Mouse (Mus musculus) heart, adult 2 months (tissue): ENCODE measurements at regions not wholly inside any gene's neighbourhood (a gene's known extent, or its start where the extent isn't known, plus 50 kb on each side); places are given as distances from the start of the nearest gene placed in this dataset.

Source experiments
- DNase-seq, 2 experiments: peaks; one replicate each; pipeline ENCODE4 v3.0.0; 2021
- H3K27ac ChIP-seq: fragments of 200-600 bp; 2 replicates; pipeline ENCODE4 v1.8.1; 2022
- H3K27me3 ChIP-seq: fragments of 200-500 bp; 2 replicates; pipeline ENCODE4 v1.6.1; 2012; ENCODE audit warnings: mild to moderate bottlenecking, low read length, inconsistent platforms, mixed read lengths; ENCODE audit not compliant: control insufficient read depth, insufficient read depth
- H3K36me3 ChIP-seq: fragments of 200-500 bp; 2 replicates; pipeline ENCODE4 v1.6.1; 2012; ENCODE audit warnings: low read length, inconsistent platforms; ENCODE audit not compliant: control insufficient read depth, insufficient read depth
- H3K4me1 ChIP-seq: fragments of 200-500 bp; 2 replicates; pipeline ENCODE4 v1.6.1; 2011; ENCODE audit warnings: low read length; ENCODE audit not compliant: control insufficient read depth, insufficient read depth
- H3K4me3 ChIP-seq: fragments of 200-600 bp; 2 replicates; pipeline ENCODE4 v1.8.1; 2022
- H3K79me2 ChIP-seq: fragments of 200-500 bp; replicated peaks from 2 replicates; pipeline ENCODE4 v1.6.1; 2012; ENCODE audit warnings: mild to moderate bottlenecking, inconsistent platforms, low read length, moderate library complexity, mixed read lengths; ENCODE audit not compliant: control insufficient read depth, insufficient read depth
- H3K9ac ChIP-seq: fragments of 200-500 bp; 2 replicates; pipeline ENCODE4 v1.6.1; 2012; ENCODE audit warnings: low read depth, mild to moderate bottlenecking, control low read depth, inconsistent platforms, low read length, mixed read lengths
- CTCF ChIP-seq: fragments of 200-600 bp; IDR thresholded peaks from 2 replicates; pipeline ENCODE4 v1.8.1; 2022; ENCODE audit warnings: antibody characterized with exemption, mild to moderate bottlenecking, moderate library complexity
- EP300 ChIP-seq: fragments of 200-500 bp; IDR thresholded peaks from 2 replicates; pipeline ENCODE4 v1.6.1; 2011; ENCODE audit warnings: low read depth, low read length, control low read depth; ENCODE audit not compliant: insufficient read depth
- POLR2A ChIP-seq: fragments of 200-500 bp; IDR thresholded peaks from 2 replicates; pipeline ENCODE4 v1.6.1; 2011; ENCODE audit warnings: mild to moderate bottlenecking, low read depth, low read length, control low read depth; ENCODE audit not compliant: insufficient read depth
- WGBS: fragments of 180-500 bp; shearing (Covaris S2); methylation state at CpG from one replicate; pipeline ENCODE4 v1.1.7; 2018; 5-methylcytosine and 5-hydroxymethylcytosine counted together
- intact Hi-C: fragments of 180-260 bp; cut with DNase I; formaldehyde crosslinking; loops from one replicate; pipeline ENCODE4 v1.15.1; 2025

- WGBS = 82% methylated on average over 6 of the region's 6 CpGs
- TF ChIP-seq POLR2A (no peak), CTCF (no peak), EP300 (no peak)
Observed at GRCm38 (mm10) chr13:30600194-30600593, 55.0 kb upstream of the Uqcrfs1 start.

GRCm38 (mm10) chr13:30600625-30601407 lies 55.7 kb upstream of the Uqcrfs1 start:
- 65% methylated on average over 4 of the region's 4 CpGs for WGBS
- Histone ChIP-seq H3K9ac (no peak overlapping the region), H3K27me3 (no peaks in the 10 kb centered on the region), H3K79me2 (no peaks in the 10 kb centered on the region), H3K27ac (no peak overlapping the region), H3K36me3 (no peaks in the 10 kb centered on the region), H3K4me1 (no peaks in the 10 kb centered on the region), H3K4me3 (no peak overlapping the region)
- TF ChIP-seq POLR2A (no peak), CTCF (no peak), EP300 (no peak)
- intact Hi-C loops = loop anchor here (5.0 kb wide), 1 partner anchor 126 kb away; no protein-coding TSS in a partner anchor
- DNase-seq = no peak

More at GRCm38 (mm10) chr13:30600194-30600593, 55.0 kb upstream of the Uqcrfs1 start:
- no peak overlapping the region for H3K4me3 ChIP-seq
- no peak overlapping the region for H3K27ac ChIP-seq
- no peak overlapping the region for H3K9ac ChIP-seq
- no peaks in the 10 kb centered on the region for H3K79me2 ChIP-seq
- DNase-seq = no peak
- H3K36me3 ChIP-seq = no peaks in the 10 kb centered on the region
- H3K27me3 ChIP-seq = no peaks in the 10 kb centered on the region
- no peaks in the 10 kb centered on the region for H3K4me1 ChIP-seq
- intact Hi-C loops = loop anchor here (5.0 kb wide), 1 partner anchor 127 kb away; no protein-coding TSS in a partner anchor

GRCm38 (mm10) chr13:30603936-30604335 lies 55.9 kb upstream of the Dusp22 start:
- no peaks in the 10 kb centered on the region for H3K27me3 ChIP-seq
- WGBS = 26% methylated on average over 9 of the region's 9 CpGs
- H3K4me3 ChIP-seq = no peak overlapping the region
- no peak overlapping the region for H3K27ac ChIP-seq
- H3K36me3 ChIP-seq = no peaks in the 10 kb centered on the region
- TF ChIP-seq EP300 (0 out of 2 replicates have a peak, but pooled peaks have one; percentile 20), POLR2A (no peak), CTCF (peak; percentile 63)
- intact Hi-C loops = loop anchor here (5.0 kb wide), 1 partner anchor 123 kb away; no protein-coding TSS in a partner anchor
- peak; percentile 26 to 28 for DNase-seq
- no peaks in the 10 kb centered on the region for H3K79me2 ChIP-seq
- H3K9ac ChIP-seq = no peak overlapping the region
- H3K4me1 ChIP-seq = no peaks in the 10 kb centered on the region

DNA sequence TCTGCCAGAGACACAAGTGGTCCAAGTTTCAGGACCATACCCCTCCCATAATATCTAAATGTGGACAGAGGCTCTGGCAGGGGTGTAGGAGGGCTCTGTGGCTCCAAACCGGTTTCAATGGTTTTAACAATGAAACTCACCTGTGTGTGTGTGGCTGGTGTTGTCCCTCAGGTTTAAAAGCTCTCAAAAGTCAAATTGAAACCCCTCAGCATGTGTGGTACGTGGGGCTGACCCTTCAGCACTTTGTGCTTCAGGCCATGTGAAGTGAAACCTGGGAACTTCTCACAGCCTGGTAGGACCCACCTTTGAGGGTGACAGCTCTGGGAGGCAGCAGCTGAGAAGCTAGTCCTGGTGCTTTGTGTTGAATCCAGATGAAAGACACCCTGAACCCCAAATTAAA lies 52.5 kb upstream of the Dusp22 start:
- intact Hi-C loops = no loop called here
- Histone ChIP-seq H3K9ac (no peak overlapping the region), H3K79me2 (no peaks in the 10 kb centered on the region), H3K4me3 (no peak overlapping the region), H3K4me1 (no peaks in the 10 kb centered on the region), H3K27me3 (no peaks in the 10 kb centered on the region), H3K36me3 (no peaks in the 10 kb centered on the region), H3K27ac (no peak overlapping the region)
- no peak for DNase-seq
- WGBS = 80% methylated on average over 2 of the region's 2 CpGs
- TF ChIP-seq POLR2A = no peak
- no peak for TF ChIP-seq EP300
- TF ChIP-seq CTCF = no peak

DNA sequence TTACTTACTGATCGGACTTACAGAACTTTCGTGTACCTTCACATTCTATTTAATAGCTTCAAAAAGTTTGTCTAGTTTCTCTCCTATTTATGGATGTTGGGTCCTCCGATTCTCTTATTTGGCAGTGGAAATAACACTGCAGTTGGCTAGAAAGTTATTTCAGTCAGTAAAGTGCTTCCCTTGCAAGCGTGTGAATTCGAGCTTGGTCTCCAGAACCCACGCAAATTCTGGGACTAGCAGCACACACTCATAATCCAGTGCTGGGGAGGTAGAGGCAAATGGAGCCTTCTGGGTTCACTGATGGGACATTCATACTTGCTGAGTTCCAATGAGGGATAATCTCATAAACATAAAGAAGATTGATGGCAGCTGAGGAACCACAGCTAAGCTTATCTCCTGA lies 51.9 kb upstream of the Dusp22 start:
- no peak for DNase-seq
- H3K4me1 ChIP-seq = no peaks in the 10 kb centered on the region
- WGBS = 85% methylated on average over 6 of the region's 6 CpGs
- no peak overlapping the region for H3K4me3 ChIP-seq
- H3K27ac ChIP-seq = no peak overlapping the region
- no peaks in the 10 kb centered on the region for H3K27me3 ChIP-seq
- intact Hi-C loops = no loop called here
- no peaks in the 10 kb centered on the region for H3K36me3 ChIP-seq
- TF ChIP-seq CTCF (no peak), POLR2A (no peak), EP300 (no peak)
- H3K9ac ChIP-seq = no peak overlapping the region
- H3K79me2 ChIP-seq = no peaks in the 10 kb centered on the region

DNA sequence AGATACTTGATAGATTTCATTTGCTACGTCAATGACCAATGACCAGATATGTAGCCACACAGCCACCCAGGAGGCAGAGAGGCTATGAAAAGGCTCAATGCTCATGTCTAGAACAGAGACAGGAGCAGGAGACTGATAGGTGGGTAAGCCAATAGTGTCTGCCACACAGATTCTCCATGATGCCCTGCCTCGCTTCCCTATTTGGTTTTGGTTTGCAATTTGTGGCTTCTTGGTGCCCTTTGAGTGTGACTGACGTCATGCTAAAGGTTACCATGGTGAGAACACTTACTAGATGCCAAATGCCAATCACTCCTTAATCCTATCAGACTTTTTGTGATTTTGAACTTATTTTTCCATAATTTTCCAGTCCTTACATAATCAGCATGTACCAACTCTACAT lies 50.0 kb upstream of the Dusp22 start:
- H3K36me3 ChIP-seq = no peaks in the 10 kb centered on the region
- intact Hi-C loops = no loop called here
- no peaks in the 10 kb centered on the region for H3K27me3 ChIP-seq
- 86% methylated on average over 3 of the region's 3 CpGs for WGBS
- H3K27ac ChIP-seq = no peak overlapping the region
- TF ChIP-seq EP300 = no peak
- no peak for TF ChIP-seq POLR2A
- TF ChIP-seq CTCF = no peak
- DNase-seq = no peak
- no peak overlapping the region for H3K4me3 ChIP-seq
- no peaks in the 10 kb centered on the region for H3K79me2 ChIP-seq
- H3K4me1 ChIP-seq = no peaks in the 10 kb centered on the region
- H3K9ac ChIP-seq = no peak overlapping the region
